Mouse (Mus musculus) heart, embryonic 16.5 days (tissue): ENCODE data around the gene Lmna. TPM values are rescaled to one million over a fixed set of nuclear protein-coding genes. Genes with fewer than 3 reads are reported as not detected.

ENCODE experiments used
- ATAC-seq: fragments of 200-750 bp; cut with Nextera tagmentation; replicated peaks from 2 replicates; pipeline ENCODE4 v1.8.0; 2017; ENCODE audit warnings: moderate number of reproducible peaks; ENCODE audit not compliant: insufficient read depth, low FRiP score; ENCODE audit errors: extremely low read depth
- H3K27ac ChIP-seq: fragments of 300-500 bp; sonication (generic); 2 replicates; pipeline ENCODE4 v1.5.1; 2014; ENCODE audit warnings: mild to moderate bottlenecking, low read length, control low read depth, moderate library complexity
- H3K27me3 ChIP-seq: fragments of 300-500 bp; sonication (generic); 2 replicates; pipeline ENCODE4 v1.6.1; 2014; ENCODE audit warnings: low read length, mixed read lengths; ENCODE audit not compliant: control insufficient read depth, insufficient read depth
- H3K36me3 ChIP-seq: fragments of 300-500 bp; sonication (generic); 2 replicates; pipeline ENCODE4 v1.6.1; 2014; ENCODE audit not compliant: control insufficient read depth, insufficient read depth
- H3K4me1 ChIP-seq: fragments of 300-500 bp; sonication (generic); 2 replicates; pipeline ENCODE4 v1.6.1; 2014; ENCODE audit warnings: low read length, mixed read lengths; ENCODE audit not compliant: control insufficient read depth, insufficient read depth
- H3K4me2 ChIP-seq: fragments of 300-500 bp; sonication (generic); 2 replicates; pipeline ENCODE4 v1.6.1; 2014; ENCODE audit warnings: low read depth, mild to moderate bottlenecking, control low read depth, low read length
- H3K4me3 ChIP-seq: fragments of 300-500 bp; sonication (generic); 2 replicates; pipeline ENCODE4 v1.5.1; 2014; ENCODE audit warnings: mild to moderate bottlenecking, control low read depth, low read length
- H3K9ac ChIP-seq: fragments of 300-500 bp; sonication (generic); 2 replicates; pipeline ENCODE4 v1.6.1; 2014; ENCODE audit warnings: low read length, control low read depth
- H3K9me3 ChIP-seq: fragments of 300-500 bp; sonication (generic); replicated peaks from 2 replicates; pipeline ENCODE4 v1.6.1; 2016; ENCODE audit warnings: low read length; ENCODE audit not compliant: control insufficient read depth
- WGBS: fragments of 180-500 bp; shearing (Covaris S2); extraction: QIAGEN DNeasy Blood & Tissue Kit; methylation state at CpG from one replicate; pipeline ENCODE4 v1.1.7; 2014; 5-methylcytosine and 5-hydroxymethylcytosine counted together
- microRNA counts: library from miRNA; unstranded; fragments of <30 nt; microRNA quantifications from one replicate; lab custom pipeline; 2016
- microRNA-seq: library from miRNA; unstranded; fragments of <30 nt; microRNA quantifications from one replicate; pipeline ENCODE4, GENCODE M21; 2017
- polyA plus RNA-seq: library from polyadenylated mRNA; unstranded; fragments of >200 nt; fragmentation: Nextera tagmentation; extraction: Ambion mirVana; gene quantifications from 2 replicates; pipeline ENCODE4 v1.2.1, GENCODE M21; 2015

The Lmna gene
- polyA plus RNA-seq, 1 experiment from 2014 or later, result 129 TPM

DNA sequence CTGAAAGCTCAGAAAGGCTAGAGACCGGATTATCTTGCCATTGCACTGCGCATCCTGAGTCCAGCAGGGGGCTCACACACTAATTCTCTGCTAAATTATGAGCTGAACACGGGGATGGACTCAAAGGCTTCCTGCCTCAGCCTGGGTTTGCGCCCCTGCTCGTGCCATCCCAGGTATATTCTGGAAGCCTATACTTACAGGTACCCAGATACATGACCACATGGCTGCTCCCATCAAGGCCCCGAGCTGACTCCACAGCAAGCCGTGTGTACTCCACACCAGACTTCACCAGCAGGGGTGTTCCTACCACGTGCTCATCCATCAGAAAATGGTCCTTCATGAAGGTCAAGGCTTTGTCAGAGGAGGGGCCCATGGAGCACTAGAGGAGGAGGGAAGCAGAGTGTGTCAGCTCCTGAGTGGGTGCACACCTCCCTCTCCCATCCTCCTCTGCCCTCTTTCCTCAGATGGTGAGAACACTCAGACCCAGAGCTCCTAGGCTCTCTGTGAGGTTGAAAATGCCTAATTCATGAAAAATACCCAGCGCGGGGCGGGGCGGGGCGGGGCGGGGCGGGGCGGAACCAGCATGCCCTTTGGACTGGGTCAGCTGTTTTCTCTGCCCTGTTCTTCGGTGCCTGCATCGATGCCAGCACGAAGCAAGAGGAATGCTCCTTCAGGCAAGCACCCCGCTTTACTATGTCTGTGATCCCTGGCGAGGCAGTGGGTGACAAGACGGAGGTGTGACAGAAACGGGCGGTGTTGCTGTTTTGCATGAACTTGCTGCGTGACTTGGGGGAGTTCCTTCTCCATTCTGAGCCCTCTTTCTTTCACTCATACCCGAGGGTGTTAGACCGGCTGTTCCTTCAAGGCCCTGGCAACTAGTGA lies 69.0 kb downstream of the Lmna start:
- Histone ChIP-seq H3K4me1 (peaks cover 11% of the 10 kb centered on the region), H3K4me2 (peak overlapping the region; percentile 57), H3K36me3 (no peaks in the 10 kb centered on the region), H3K27me3 (no peaks in the 10 kb centered on the region), H3K4me3 (peak overlapping the region; percentile 28), H3K9ac (peak overlapping the region; percentile 44), H3K9me3 (no peaks in the 10 kb centered on the region), H3K27ac (no peak overlapping the region)
- 14% methylated on average over 27 of the region's 27 CpGs for WGBS
- ATAC-seq, result no peak

DNA sequence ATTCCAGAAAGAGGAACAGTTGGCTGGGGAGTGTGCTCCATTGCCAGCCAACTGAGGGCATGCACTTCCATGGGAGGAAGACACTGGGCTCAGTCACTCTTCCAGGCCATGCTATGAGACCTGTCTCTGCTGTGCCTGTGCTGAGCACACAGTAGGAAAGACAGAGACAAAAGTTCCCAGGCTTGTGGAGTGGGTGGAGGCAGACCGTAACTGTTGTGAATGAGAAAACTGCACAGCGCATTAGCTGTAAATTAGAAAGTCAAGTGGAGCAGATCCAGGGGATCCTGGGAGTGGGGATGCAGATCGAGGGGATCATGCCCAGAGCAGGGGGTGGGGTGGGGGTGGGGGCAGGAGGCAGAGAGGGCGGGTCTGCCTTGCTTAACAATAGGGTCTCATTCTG lies 70.2 kb downstream of the Lmna start:
- no peaks in the 10 kb centered on the region for H3K27me3 ChIP-seq
- no peak overlapping the region for H3K27ac ChIP-seq
- WGBS, result 71% methylated on average over 4 of the region's 4 CpGs
- no peak overlapping the region for H3K4me3 ChIP-seq
- no peak overlapping the region for H3K9ac ChIP-seq
- ATAC-seq, result no peak
- no peaks in the 10 kb centered on the region for H3K36me3 ChIP-seq
- peaks cover 11% of the 10 kb centered on the region for H3K4me1 ChIP-seq
- no peaks in the 10 kb centered on the region for H3K9me3 ChIP-seq
- no peak overlapping the region for H3K4me2 ChIP-seq

DNA sequence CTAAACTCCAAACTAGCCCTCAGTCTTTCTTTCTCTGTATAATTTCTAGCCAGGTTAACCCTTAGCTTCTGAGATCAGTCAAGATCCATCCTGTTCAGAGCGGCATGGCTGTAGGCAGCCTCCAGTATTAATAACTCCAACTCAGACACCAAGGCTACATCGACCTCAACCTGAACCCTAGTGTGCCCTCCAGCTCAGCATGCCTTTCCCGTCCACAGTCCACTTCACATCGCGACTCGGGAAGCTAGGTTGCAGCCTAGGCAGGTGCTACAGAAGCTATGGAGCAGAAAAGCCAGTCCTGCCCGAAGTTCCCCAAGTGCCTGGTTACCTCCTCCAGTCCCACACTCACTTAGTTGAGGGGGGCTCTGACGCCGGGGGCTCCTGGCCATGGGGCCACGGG lies 72.3 kb downstream of the Lmna start:
- Histone ChIP-seq H3K4me1 (peaks cover 11% of the 10 kb centered on the region), H3K36me3 (no peaks in the 10 kb centered on the region), H3K9ac (no peak overlapping the region), H3K9me3 (peaks cover 5% of the 10 kb centered on the region), H3K27ac (no peak overlapping the region), H3K4me2 (peak overlapping the region; percentile 74), H3K4me3 (peak overlapping the region; percentile 51), H3K27me3 (no peaks in the 10 kb centered on the region)
- no peak for ATAC-seq
- 56% methylated on average over 10 of the region's 10 CpGs for WGBS

DNA sequence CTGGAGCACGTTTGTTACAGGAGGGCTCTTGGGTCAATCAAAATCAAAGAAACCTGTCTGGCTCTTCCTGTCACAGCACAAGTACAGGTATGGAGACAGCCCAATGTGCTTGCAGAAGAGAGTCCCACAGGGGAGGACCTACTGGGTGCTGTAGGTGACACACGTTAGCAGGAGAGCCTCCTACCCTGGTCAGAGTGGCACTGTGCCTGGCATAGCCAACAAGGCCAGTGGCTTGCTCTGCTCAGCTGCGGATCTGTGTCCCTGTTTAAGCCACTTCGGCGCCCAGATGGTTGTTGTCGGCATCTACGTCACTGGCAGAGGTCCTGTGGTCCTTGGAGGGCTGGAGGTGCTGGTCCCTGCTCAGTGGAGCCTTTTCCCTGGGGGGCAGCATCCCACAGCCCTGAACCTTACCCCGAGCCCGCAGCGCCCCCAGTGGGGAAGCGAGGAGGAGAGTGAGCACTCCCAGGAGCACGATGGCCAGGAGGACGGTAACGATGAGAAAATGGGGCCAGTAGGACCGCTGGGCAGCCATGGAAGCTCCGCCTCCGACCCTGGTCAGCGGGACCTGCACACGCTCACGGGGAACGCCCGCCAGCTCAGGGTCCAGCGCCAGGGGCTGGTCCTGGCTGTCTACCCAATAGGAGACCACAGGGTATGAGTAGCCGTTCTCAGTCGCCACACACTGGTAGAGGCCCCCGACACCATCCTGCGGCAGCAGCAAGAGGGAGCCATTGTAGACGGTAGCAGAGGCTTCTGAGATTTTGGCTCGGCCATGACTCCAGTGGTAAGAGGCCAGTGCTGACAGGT lies 73.2 kb downstream of the Lmna start:
- H3K9ac ChIP-seq, result peak overlapping the region; percentile 68
- H3K4me3 ChIP-seq, result peak overlapping the region; percentile 51
- H3K9me3 ChIP-seq, result peaks cover 5% of the 10 kb centered on the region
- H3K36me3 ChIP-seq, result no peaks in the 10 kb centered on the region
- H3K27me3 ChIP-seq, result no peaks in the 10 kb centered on the region
- peak overlapping the region; percentile 56 for H3K27ac ChIP-seq
- peak; percentile 79 for ATAC-seq
- peaks cover 11% of the 10 kb centered on the region for H3K4me1 ChIP-seq
- H3K4me2 ChIP-seq, result peak overlapping the region; percentile 74
- WGBS, result 7% methylated on average over 29 of the region's 29 CpGs

DNA sequence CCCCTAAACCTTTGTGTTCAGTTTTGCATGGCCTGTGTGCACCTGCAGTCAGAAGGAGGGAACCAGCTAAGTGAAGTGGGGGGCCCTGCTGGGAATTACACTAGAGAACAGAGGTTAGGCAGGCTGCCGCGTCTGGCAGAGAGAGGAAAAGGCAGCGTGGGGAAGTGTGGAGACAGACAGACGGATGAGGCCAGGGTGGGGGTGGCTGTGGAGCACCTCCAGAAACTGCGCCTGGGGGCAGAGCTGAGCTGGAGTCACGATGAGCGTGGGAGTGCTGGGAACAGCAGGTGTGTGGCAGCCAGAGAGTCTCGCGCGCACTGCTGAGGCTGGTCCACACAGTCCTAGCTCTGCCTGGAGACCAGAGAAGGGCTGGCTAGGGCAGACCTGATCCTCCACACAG lies 74.2 kb downstream of the Lmna start:
- Histone ChIP-seq H3K9me3 (peaks cover 5% of the 10 kb centered on the region), H3K36me3 (no peaks in the 10 kb centered on the region), H3K9ac (no peak overlapping the region), H3K4me1 (peaks cover 7% of the 10 kb centered on the region), H3K27me3 (no peaks in the 10 kb centered on the region), H3K27ac (no peak overlapping the region), H3K4me2 (no peak overlapping the region), H3K4me3 (no peak overlapping the region)
- 63% methylated on average over 10 of the region's 10 CpGs for WGBS
- no peak for ATAC-seq

MicroRNAs encoded within 50 kb of the gene (microRNA counts, 519-probe panel; counts per million panel counts)
- not detected for microRNA mmu-miR-1905 (lab: Ali Mortazavi, UCI)

Small RNA genes within 50 kb of the gene (microRNA-seq; reads per million reads assigned to microRNA genes)
- gene Mir1905 (not detected), gene Mir7011 (not detected)

Other genes starting within 250 kb of the Lmna start
- 0.19 TPM in 1 of 2 replicates, not detected in the other for gene Gm38392, start 222.7 kb downstream of the Lmna start, polyA plus RNA-seq
- gene Tsacc, start 213.0 kb downstream of the Lmna start, polyA plus RNA-seq, result 13.4 and 16.1 TPM in 2 replicates
- gene Cct3, start 212.8 kb downstream of the Lmna start, polyA plus RNA-seq, result 383 and 394 TPM in 2 replicates
- 142 and 149 TPM in 2 replicates for gene Glmp, start 184.9 kb downstream of the Lmna start, polyA plus RNA-seq
- gene Tmem79, start 173.8 kb downstream of the Lmna start, polyA plus RNA-seq, result 1.7 and 2.6 TPM in 2 replicates
- gene Smg5, start 173.7 kb downstream of the Lmna start, polyA plus RNA-seq, result 50.1 and 51.0 TPM in 2 replicates
- 3.2 and 4.2 TPM in 2 replicates for gene Paqr6, start 145.4 kb downstream of the Lmna start, polyA plus RNA-seq
- gene Bglap3, start 137.2 kb downstream of the Lmna start, polyA plus RNA-seq, result 0.21 TPM in 1 of 2 replicates, not detected in the other
- gene Bglap2, start 131.3 kb downstream of the Lmna start, polyA plus RNA-seq, result not detected in 2 replicates
- gene Bglap, start 125.5 kb downstream of the Lmna start, polyA plus RNA-seq, result not detected in 2 replicates
- 98.2 and 98.4 TPM in 2 replicates for gene Pmf1, start 99.6 kb downstream of the Lmna start, polyA plus RNA-seq
- gene Slc25a44, start 84.8 kb downstream of the Lmna start, polyA plus RNA-seq, result 13.3 and 13.7 TPM in 2 replicates
- 3.0 and 3.7 TPM in 2 replicates for gene Sema4a, start 48.8 kb downstream of the Lmna start, polyA plus RNA-seq
- 5.3 and 5.7 TPM in 2 replicates for gene Mex3a, start 22.4 kb upstream of the Lmna start, polyA plus RNA-seq
- gene Rab25, start 38.3 kb upstream of the Lmna start, polyA plus RNA-seq, result 2.2 and 5.2 TPM in 2 replicates
- 136 and 139 TPM in 2 replicates for gene Lamtor2, start 43.1 kb upstream of the Lmna start, polyA plus RNA-seq
- gene Ubqln4, start 43.8 kb upstream of the Lmna start, polyA plus RNA-seq, result 28.8 and 32.0 TPM in 2 replicates
- 136 and 161 TPM in 2 replicates for gene Ssr2, start 65.9 kb upstream of the Lmna start, polyA plus RNA-seq
- gene Arhgef2, start 96.0 kb upstream of the Lmna start, polyA plus RNA-seq, result 76.7 and 85.5 TPM in 2 replicates
- gene Rxfp4, start 143.2 kb upstream of the Lmna start, polyA plus RNA-seq, result not detected in 2 replicates
- gene Khdc4, start 175.8 kb upstream of the Lmna start, polyA plus RNA-seq, result 67.4 and 68.6 TPM in 2 replicates
- gene Rit1, start 206.9 kb upstream of the Lmna start, polyA plus RNA-seq, result 59.0 and 59.4 TPM in 2 replicates